In the genomic region with DNA sequence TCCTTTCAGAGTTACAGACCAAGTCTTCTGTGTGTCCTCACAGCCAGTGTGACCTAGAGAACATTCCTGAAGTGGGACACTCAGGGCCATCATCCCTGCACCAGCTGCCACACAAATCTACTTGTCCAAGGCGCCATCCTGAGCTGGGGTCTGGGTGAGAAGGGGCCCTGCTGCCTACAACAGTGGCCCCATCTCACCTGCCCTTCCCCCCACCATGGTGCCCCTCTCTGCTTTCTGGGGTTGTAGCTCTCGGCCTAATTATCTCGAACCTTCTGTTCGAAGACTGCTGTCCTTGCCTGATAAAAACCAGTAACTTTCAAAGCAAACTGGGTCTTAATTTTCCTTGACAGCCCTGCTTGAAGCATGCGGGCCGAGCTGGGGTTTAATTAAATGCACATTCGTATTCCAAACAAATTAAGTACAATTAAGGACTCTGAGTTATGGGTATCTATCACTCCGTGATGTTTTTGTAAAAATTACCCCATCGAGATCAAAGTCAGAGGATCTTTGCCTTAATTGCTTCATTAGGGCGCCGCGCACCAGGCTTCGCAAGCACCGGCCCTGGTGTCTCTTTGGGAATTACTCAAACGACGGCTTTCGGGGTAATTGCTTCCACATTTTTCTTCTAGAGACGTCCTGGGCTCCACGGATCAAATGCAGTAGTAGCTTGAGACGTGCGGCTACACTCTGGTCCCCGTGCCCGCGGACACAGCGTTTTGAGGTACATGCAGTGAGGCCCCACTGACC, we compare ENCODE assay signal across 20 mouse cellular contexts.
DNase-seq lines count a peak whose midpoint lies in the region; ATAC-seq lines count a peak whose summit lies in the region.
"Had no signal": no experiment of that assay in that cellular context is flagged by ENCODE, and none has a peak within 500 bp of the region (broad histone marks: within the 10 kb centered on the region; RNA-seq: fewer than 3 reads in every experiment).

No protein-coding gene starts in this region.

- H3K27ac ChIP-seq in hindbrain, embryonic 11.5 days (ENCODE audit: low read depth, low read length), result no peak overlapping the region
- H3K27ac ChIP-seq in hindbrain, embryonic 16.5 days (ENCODE audit: low read depth, low read length), result no peak overlapping the region
- H3K27ac ChIP-seq: embryonic facial prominence, embryonic 13.5 days; hindbrain, embryonic 12.5 days; kidney, embryonic 15.5 days; limb, embryonic 15.5 days; liver, embryonic 15.5 days; midbrain, embryonic 12.5 days; neural tube, embryonic 13.5 days; stomach, embryonic 15.5 days had no signal

- H3K4me1 ChIP-seq in hindbrain, embryonic 11.5 days (replicated peaks; ENCODE audit: control insufficient read depth, insufficient read depth, low read length), result no peaks in the 10 kb centered on the region
- no peaks in the 10 kb centered on the region for H3K4me1 ChIP-seq in hindbrain, embryonic 16.5 days (ENCODE audit: control insufficient read depth, insufficient read depth, low read depth, low read length)
- H3K4me1 ChIP-seq: stomach, embryonic 15.5 days had no signal

- DNase-seq in hindbrain, embryonic 11.5 days (ENCODE audit: low spot score), result peak; percentile 26
- peak; percentile 74 for DNase-seq in embryo, embryonic 11 days
- DNase-seq in hindlimb bud, embryonic 11.5 days (ENCODE audit: extremely low spot score, low read depth, low spot score), result peak; percentile 67
- no peak for DNase-seq in kidney, postnatal 14 days
- DNase-seq in cerebellum, postnatal 4 days (ENCODE audit: low spot score in 2 of 2), result no peak
- DNase-seq: B cell, adult 2 months; cerebellum, postnatal 10 days; gastrocnemius, postnatal 25 days; thymus, adult 2 months had no signal

- H3K4me2 ChIP-seq in hindbrain, embryonic 11.5 days (replicated peaks; ENCODE audit: low read depth, low read length), result no peak overlapping the region
- no peak overlapping the region for H3K4me2 ChIP-seq in hindbrain, embryonic 16.5 days (ENCODE audit: low read length)
- H3K4me2 ChIP-seq: embryonic facial prominence, embryonic 13.5 days; hindbrain, embryonic 12.5 days; kidney, embryonic 15.5 days; limb, embryonic 15.5 days; liver, embryonic 15.5 days; midbrain, embryonic 12.5 days; neural tube, embryonic 13.5 days; stomach, embryonic 15.5 days had no signal

- H3K9ac ChIP-seq in hindbrain, embryonic 11.5 days (ENCODE audit: low read depth, low read length), result no peak overlapping the region
- H3K9ac ChIP-seq in hindbrain, embryonic 16.5 days (ENCODE audit: low read depth, low read length), result no peak overlapping the region
- H3K9ac ChIP-seq: embryonic facial prominence, embryonic 13.5 days; hindbrain, embryonic 12.5 days; kidney, embryonic 15.5 days; limb, embryonic 15.5 days; liver, embryonic 15.5 days; midbrain, embryonic 12.5 days; neural tube, embryonic 13.5 days; stomach, embryonic 15.5 days had no signal

- no peaks in the 10 kb centered on the region for H3K9me3 ChIP-seq in hindbrain, embryonic 11.5 days (ENCODE audit: control insufficient read depth, low read length)
- H3K9me3 ChIP-seq in hindbrain, embryonic 16.5 days (ENCODE audit: control insufficient read depth, low read length), result no peaks in the 10 kb centered on the region
- H3K9me3 ChIP-seq: embryonic facial prominence, embryonic 13.5 days; hindbrain, embryonic 12.5 days; kidney, embryonic 15.5 days; limb, embryonic 15.5 days; liver, embryonic 15.5 days; midbrain, embryonic 12.5 days; neural tube, embryonic 13.5 days; stomach, embryonic 15.5 days had no signal

- H3K4me3 ChIP-seq in hindbrain, embryonic 11.5 days (ENCODE audit: low read depth, low read length), result no peak overlapping the region
- no peak overlapping the region for H3K4me3 ChIP-seq in hindbrain, embryonic 16.5 days (ENCODE audit: low read length)
- H3K4me3 ChIP-seq: embryonic facial prominence, embryonic 13.5 days; hindbrain, embryonic 12.5 days; kidney, embryonic 15.5 days; limb, embryonic 15.5 days; liver, embryonic 15.5 days; midbrain, embryonic 12.5 days; neural tube, embryonic 13.5 days; stomach, embryonic 15.5 days had no signal

- WGBS in hindbrain, embryonic 11.5 days, result 65% methylated on average over 25 of the region's 25 CpGs
- 50% methylated on average over 25 of the region's 25 CpGs for WGBS in hindbrain, embryonic 16.5 days

- H3K36me3 ChIP-seq in hindbrain, embryonic 11.5 days (ENCODE audit: control insufficient read depth, insufficient read depth, low read length), result no peaks in the 10 kb centered on the region
- H3K36me3 ChIP-seq in hindbrain, embryonic 16.5 days (ENCODE audit: control insufficient read depth, insufficient read depth, low read length), result no peaks in the 10 kb centered on the region
- H3K36me3 ChIP-seq: embryonic facial prominence, embryonic 13.5 days; hindbrain, embryonic 12.5 days; kidney, embryonic 15.5 days; limb, embryonic 15.5 days; liver, embryonic 15.5 days; midbrain, embryonic 12.5 days; neural tube, embryonic 13.5 days; stomach, embryonic 15.5 days had no signal

- ATAC-seq in hindbrain, embryonic 11.5 days (ENCODE audit: low FRiP score), result no peak
- no peak for ATAC-seq in hindbrain, embryonic 16.5 days
- no peak for ATAC-seq in cerebellum, adult (ENCODE audit: insufficient number of reproducible peaks, low FRiP score, low TSS enrichment)
- ATAC-seq: intestine, embryonic 16.5 days had no signal

- H3K27me3 ChIP-seq in hindbrain, embryonic 11.5 days (ENCODE audit: control insufficient read depth, insufficient read depth, low read length), result no peaks in the 10 kb centered on the region
- no peaks in the 10 kb centered on the region for H3K27me3 ChIP-seq in hindbrain, embryonic 16.5 days (replicated peaks; ENCODE audit: control insufficient read depth, insufficient read depth, low read length)
- H3K27me3 ChIP-seq: hindbrain, embryonic 12.5 days; liver, embryonic 15.5 days; stomach, embryonic 15.5 days had no signal

Comparison
In these comparisons a context has a peak if more than half of its experiments do, and no peak if none do; other contexts are left out.
1. DNase-seq: peak in hindbrain, embryonic 11.5 days (single experiment), embryo, embryonic 11 days (single experiment) and hindlimb bud, embryonic 11.5 days (single experiment); none in kidney, postnatal 14 days (single experiment) and cerebellum, postnatal 4 days (0 of 2).